Mouse (Mus musculus): ENCODE results near the gene Kpna6. TPM values are rescaled to one million over a fixed set of nuclear protein-coding genes. Genes with fewer than 3 reads are reported as not detected.

Kpna6 gene
- total and polyA plus RNA-seq, 3 experiments: 15.9 to 66.5 (median 19.6) TPM

GRCm38 (mm10) chr4:129615801-129616290 is 56.7 kb downstream of the Kpna6 start:
- no peaks in the 10 kb centered on the region for H3K4me1 ChIP-seq (ENCODE audit: control insufficient read depth in 1 of 2, insufficient read depth in 2 of 2, low read length in 2 of 2)
- H3K9me3 ChIP-seq (replicated peaks; ENCODE audit: insufficient read depth, low read length): no peaks in the 10 kb centered on the region
- no peak overlapping the region for H3K27ac ChIP-seq (ENCODE audit: control insufficient read depth, low read depth, low read length)
- DNase-seq (ENCODE audit: low read depth, low spot score): no peak
- H3K79me2 ChIP-seq (ENCODE audit: control insufficient read depth, insufficient read depth, low read length, poor library complexity): peaks cover 4% of the 10 kb centered on the region; the same call in 1 of the 2 replicates
- H3K27me3 ChIP-seq (ENCODE audit: control insufficient read depth in 1 of 2, insufficient read depth in 2 of 2, low read length in 2 of 2): no peaks in the 10 kb centered on the region
- H3K4me3 ChIP-seq (ENCODE audit: control insufficient read depth in 1 of 2, insufficient read depth in 1 of 2, low read depth in 2 of 2, low read length in 2 of 2): no peak overlapping the region
- H3K9ac ChIP-seq (ENCODE audit: control insufficient read depth, low read depth, low read length, poor library complexity, severe bottlenecking): no peak overlapping the region
- TF ChIP-seq CHD1 (IDR thresholded peaks at IDR 0.05; ENCODE audit: low read depth, low read length): no peak
- no peak for TF ChIP-seq GABPA (IDR thresholded peaks at IDR 0.05; ENCODE audit: low read depth, low read length)
- TF ChIP-seq MXI1 (IDR thresholded peaks at IDR 0.05; ENCODE audit: low read depth, low read length): no peak
- TF ChIP-seq TAL1 (IDR thresholded peaks at IDR 0.05; ENCODE audit: low read length): no peak
- TF ChIP-seq MAZ (IDR thresholded peaks at IDR 0.05; ENCODE audit: low read depth, low read length): no peak
- TF ChIP-seq ZC3H11A (IDR thresholded peaks at IDR 0.05; ENCODE audit: low read depth, low read length): no peak
- TF ChIP-seq ZKSCAN1 (IDR thresholded peaks at IDR 0.05; ENCODE audit: low read depth, low read length): no peak
- TF ChIP-seq USF1 (IDR thresholded peaks at IDR 0.05; ENCODE audit: low read depth, low read length): no peak
- no peaks in the 10 kb centered on the region; a peak in 2 of 4 replicates for H3K36me3 ChIP-seq (ENCODE audit: control insufficient read depth in 1 of 2, insufficient read depth in 2 of 2, low read length in 2 of 2)

GRCm38 (mm10) chr4:129614093-129614492 is 58.5 kb downstream of the Kpna6 start, which contains the start of gene Dcdc2b:
Gene Dcdc2b (minus strand): TSS chr4:129614257.
- peak; percentile 41 for DNase-seq (ENCODE audit: low read depth, low spot score)
- Histone ChIP-seq H3K9ac (ENCODE audit: control insufficient read depth, low read depth, low read length, poor library complexity, severe bottlenecking) (no peak within 1 kb of the TSS), H3K9me3 (replicated peaks; ENCODE audit: insufficient read depth, low read length) (no peaks in the 10 kb centered on the region), H3K27me3 (ENCODE audit: control insufficient read depth in 1 of 2, insufficient read depth in 2 of 2, low read length in 2 of 2) (no peaks in the 10 kb centered on the region), H3K36me3 (ENCODE audit: control insufficient read depth in 1 of 2, insufficient read depth in 2 of 2, low read length in 2 of 2) (no peaks in the 10 kb centered on the region; a peak in 2 of 4 replicates), H3K79me2 (ENCODE audit: control insufficient read depth, insufficient read depth, low read length, poor library complexity) (peaks cover 4% of the 10 kb centered on the region; the same call in 1 of the 2 replicates), H3K27ac (ENCODE audit: control insufficient read depth, low read depth, low read length) (no peak within 1 kb of the TSS), H3K4me3 (ENCODE audit: control insufficient read depth in 1 of 2, insufficient read depth in 1 of 2, low read depth in 2 of 2, low read length in 2 of 2) (no peak within 1 kb of the TSS), H3K4me1 (ENCODE audit: control insufficient read depth in 1 of 2, insufficient read depth in 2 of 2, low read length in 2 of 2) (no peaks in the 10 kb centered on the region)
- TF ChIP-seq TBP (IDR thresholded peaks at IDR 0.05; ENCODE audit: low read depth, low read length) (no peak), POLR2AphosphoS2 (IDR thresholded peaks at IDR 0.05; ENCODE audit: low read length) (peak; percentile 41)

- TF ChIP-seq TAL1 (IDR thresholded peaks at IDR 0.05; ENCODE audit: low read length) (no peak), MXI1 (IDR thresholded peaks at IDR 0.05; ENCODE audit: low read depth, low read length) (no peak), GATA1 (IDR thresholded peaks at IDR 0.05; ENCODE audit: low read depth, low read length) (no peak), GABPA (IDR thresholded peaks at IDR 0.05; ENCODE audit: low read depth, low read length) (no peak), POLR2AphosphoS5 (IDR thresholded peaks at IDR 0.05; ENCODE audit: borderline replicate concordance, low read depth, low read length) (no peak), SMC3 (IDR thresholded peaks at IDR 0.05; ENCODE audit: low read depth, low read length) (no peak), POLR2A (IDR thresholded peaks at IDR 0.05; ENCODE audit: control insufficient read depth in 1 of 2, insufficient read depth in 1 of 2, low read depth in 1 of 2, low read length in 2 of 2, poor library complexity in 1 of 2) (no peak), CHD2 (IDR thresholded peaks at IDR 0.05; ENCODE audit: low read length) (no peak), TCF12 (IDR thresholded peaks at IDR 0.05; ENCODE audit: low read depth, low read length) (no peak), MYC (IDR thresholded peaks at IDR 0.05; ENCODE audit: low read depth, low read length) (no peak), HCFC1 (IDR thresholded peaks at IDR 0.05; ENCODE audit: low read depth, low read length) (no peak), NELFE (IDR thresholded peaks at IDR 0.05; ENCODE audit: low read depth, low read length) (no peak), ETS1 (IDR thresholded peaks at IDR 0.05; ENCODE audit: low read depth, low read length) (no peak), ZKSCAN1 (IDR thresholded peaks at IDR 0.05; ENCODE audit: low read depth, low read length) (no peak), SIN3A (IDR thresholded peaks at IDR 0.05; ENCODE audit: low read length) (no peak), MEF2A (IDR thresholded peaks at IDR 0.05; ENCODE audit: extremely low read depth, insufficient replicate concordance, low read depth, low read length, poor library complexity, severe bottlenecking) (no peak)
- no peak for DNase-seq (ENCODE audit: low read depth, low spot score)
Observed at GRCm38 (mm10) chr4:129610472-129610871, 62.1 kb downstream of the Kpna6 start.

More at GRCm38 (mm10) chr4:129610472-129610871, 62.1 kb downstream of the Kpna6 start:
- Histone ChIP-seq H3K9me3 (replicated peaks; ENCODE audit: insufficient read depth, low read length) (no peaks in the 10 kb centered on the region), H3K4me3 (ENCODE audit: control insufficient read depth in 1 of 2, insufficient read depth in 1 of 2, low read depth in 2 of 2, low read length in 2 of 2) (no peak overlapping the region), H3K27me3 (ENCODE audit: control insufficient read depth in 1 of 2, insufficient read depth in 2 of 2, low read length in 2 of 2) (no peaks in the 10 kb centered on the region), H3K36me3 (ENCODE audit: control insufficient read depth in 1 of 2, insufficient read depth in 2 of 2, low read length in 2 of 2) (peaks cover 0 to 2% of the 10 kb centered on the region in 2 experiments; a peak in 3 of 4 replicates), H3K27ac (ENCODE audit: control insufficient read depth, low read depth, low read length) (no peak overlapping the region), H3K4me1 (ENCODE audit: control insufficient read depth in 1 of 2, insufficient read depth in 2 of 2, low read length in 2 of 2) (no peaks in the 10 kb centered on the region), H3K9ac (ENCODE audit: control insufficient read depth, low read depth, low read length, poor library complexity, severe bottlenecking) (no peak overlapping the region), H3K79me2 (ENCODE audit: control insufficient read depth, insufficient read depth, low read length, poor library complexity) (no peaks in the 10 kb centered on the region)

Measured in MEL (cell line).